ENCODE assay signal across 27 mouse cellular contexts in genomic region chr3:155994044-155994443, GRCm38 (mm10).
DNase-seq lines count a peak whose midpoint lies in the region; ATAC-seq and TF ChIP-seq lines count a peak whose summit lies in the region.
"Had no signal": no experiment of that assay in that cellular context is flagged by ENCODE, and none has a peak within 500 bp of the region (broad histone marks: within the 10 kb centered on the region; RNA-seq: fewer than 3 reads in every experiment).

No protein-coding gene starts in this region.

- no peaks in the 10 kb centered on the region for H3K27me3 ChIP-seq in limb, embryonic 12.5 days
- no peaks in the 10 kb centered on the region for H3K27me3 ChIP-seq in limb, embryonic 10.5 days (ENCODE audit: low read depth, poor library complexity, severe bottlenecking)
- no peaks in the 10 kb centered on the region for H3K27me3 ChIP-seq in lung, postnatal 0 days (replicated peaks; ENCODE audit: insufficient read depth, low read length)
- H3K27me3 ChIP-seq in intestine, embryonic 14.5 days (replicated peaks; ENCODE audit: control insufficient read depth, insufficient read depth, low read length): no peaks in the 10 kb centered on the region
- H3K27me3 ChIP-seq: forebrain, embryonic 13.5 days; heart, embryonic 15.5 days; hindbrain, embryonic 12.5 days; midbrain, embryonic 12.5 days; neural tube, embryonic 13.5 days had no signal

- H3K4me2 ChIP-seq in limb, embryonic 12.5 days: no peak overlapping the region
- H3K4me2 ChIP-seq in lung, postnatal 0 days (replicated peaks; ENCODE audit: low read depth, low read length): no peak overlapping the region
- H3K4me2 ChIP-seq in intestine, embryonic 14.5 days (ENCODE audit: low read length): no peak overlapping the region
- H3K4me2 ChIP-seq: forebrain, embryonic 13.5 days; heart, embryonic 15.5 days; hindbrain, embryonic 12.5 days; midbrain, embryonic 12.5 days; neural tube, embryonic 13.5 days had no signal

- no peak for TF ChIP-seq EP300 in lung, postnatal 0 days (IDR thresholded peaks at IDR 0.05)

- H3K9me3 ChIP-seq in limb, embryonic 12.5 days: no peaks in the 10 kb centered on the region
- H3K9me3 ChIP-seq in limb, embryonic 10.5 days (replicated peaks): no peaks in the 10 kb centered on the region
- no peaks in the 10 kb centered on the region for H3K9me3 ChIP-seq in lung, postnatal 0 days (ENCODE audit: low read length)
- H3K9me3 ChIP-seq in intestine, embryonic 14.5 days (ENCODE audit: control insufficient read depth, low read length): no peaks in the 10 kb centered on the region
- H3K9me3 ChIP-seq: forebrain, embryonic 13.5 days; heart, embryonic 10.5 days; heart, embryonic 15.5 days; hindbrain, embryonic 12.5 days; midbrain, embryonic 12.5 days; neural tube, embryonic 13.5 days had no signal

- no peaks in the 10 kb centered on the region for H3K36me3 ChIP-seq in limb, embryonic 12.5 days
- no peaks in the 10 kb centered on the region for H3K36me3 ChIP-seq in limb, embryonic 10.5 days
- H3K36me3 ChIP-seq in lung, postnatal 0 days (ENCODE audit: insufficient read depth, low read length): no peaks in the 10 kb centered on the region
- no peaks in the 10 kb centered on the region for H3K36me3 ChIP-seq in intestine, embryonic 14.5 days (ENCODE audit: control insufficient read depth, insufficient read depth, low read length)
- H3K36me3 ChIP-seq: heart, embryonic 10.5 days; heart, embryonic 15.5 days; hindbrain, embryonic 12.5 days; midbrain, embryonic 12.5 days; neural tube, embryonic 13.5 days had no signal

- TF ChIP-seq CTCF in lung, postnatal 0 days (IDR thresholded peaks at IDR 0.05): no peak

- no peak overlapping the region for H3K9ac ChIP-seq in limb, embryonic 12.5 days (replicated peaks)
- H3K9ac ChIP-seq in lung, postnatal 0 days (replicated peaks; ENCODE audit: low read depth): no peak overlapping the region
- H3K9ac ChIP-seq in intestine, embryonic 14.5 days (ENCODE audit: low read length): no peak overlapping the region
- H3K9ac ChIP-seq: forebrain, embryonic 13.5 days; heart, embryonic 15.5 days; hindbrain, embryonic 12.5 days; liver, postnatal 0 days; midbrain, embryonic 12.5 days; neural tube, embryonic 13.5 days had no signal

- ATAC-seq in limb, embryonic 12.5 days (ENCODE audit: insufficient number of reproducible peaks, insufficient read depth, low FRiP score, low TSS enrichment, low read depth): peak; percentile 84; the same call in 1 of the 2 replicates
- no peak for ATAC-seq in lung, postnatal 0 days
- ATAC-seq in intestine, embryonic 14.5 days (replicated peaks; ENCODE audit: low FRiP score, low TSS enrichment, low read depth): peak; percentile 83
- ATAC-seq in megakaryocyte, adult 5-6 weeks (ENCODE audit: poor library complexity, severe bottlenecking): no peak
- ATAC-seq: forebrain, embryonic 13.5 days; hindbrain, postnatal 0 days; liver, postnatal 0 days had no signal

- H3K27ac ChIP-seq in limb, embryonic 12.5 days: no peak overlapping the region
- H3K27ac ChIP-seq in limb, embryonic 10.5 days: no peak overlapping the region
- no peak overlapping the region for H3K27ac ChIP-seq in lung, postnatal 0 days (ENCODE audit: low read length)
- no peak overlapping the region for H3K27ac ChIP-seq in intestine, embryonic 14.5 days (ENCODE audit: low read depth)
- H3K27ac ChIP-seq: forebrain, embryonic 13.5 days; heart, embryonic 10.5 days; heart, embryonic 15.5 days; hindbrain, embryonic 12.5 days; hindbrain, postnatal 0 days; midbrain, embryonic 12.5 days; neural tube, embryonic 13.5 days had no signal

- no peak overlapping the region for H3K4me3 ChIP-seq in limb, embryonic 12.5 days (replicated peaks)
- no peak overlapping the region for H3K4me3 ChIP-seq in limb, embryonic 10.5 days
- no peak overlapping the region for H3K4me3 ChIP-seq in lung, postnatal 0 days (ENCODE audit: low read depth, low read length)
- no peak overlapping the region for H3K4me3 ChIP-seq in intestine, embryonic 14.5 days (ENCODE audit: low read depth, low read length)
- H3K4me3 ChIP-seq: forebrain, embryonic 13.5 days; heart, embryonic 10.5 days; heart, embryonic 15.5 days; hindbrain, embryonic 12.5 days; midbrain, embryonic 12.5 days; neural tube, embryonic 13.5 days had no signal

- no peak for DNase-seq in limb, embryonic 10.5 days (ENCODE audit: low spot score)
- peak; percentile 6 for DNase-seq in lung, postnatal 0 days (ENCODE audit: low spot score)
- DNase-seq in lung, postnatal 4 days: no peak
- peak; percentile 62 for DNase-seq in intestine, embryonic 14.5 days (ENCODE audit: low spot score)
- DNase-seq in mesoderm, embryonic 11.5 days (ENCODE audit: low read depth, low spot score): peak; percentile 2
- no peak for DNase-seq in MN1 (ENCODE audit: low spot score)
- DNase-seq: adrenal gland, postnatal 25 days; cerebellum, adult 2 months; cerebellum, postnatal 14 days; gastrocnemius, postnatal 25 days; heart, adult 11 months; kidney, adult 2 months; kidney, postnatal 10 days; layer of hippocampus, postnatal 36 days; left cerebral cortex, postnatal 4 days; liver, postnatal 0 days; right cerebral cortex, postnatal 14 days; thymus, postnatal 4 days had no signal

- 22% methylated on average over 2 of the region's 2 CpGs for WGBS in limb, embryonic 12.5 days
- 62% methylated on average over 2 of the region's 2 CpGs for WGBS in limb, embryonic 10.5 days
- WGBS in lung, postnatal 0 days: 27% methylated on average over 2 of the region's 2 CpGs
- WGBS in intestine, embryonic 14.5 days: 9% methylated on average over 2 of the region's 2 CpGs

- H3K4me1 ChIP-seq in limb, embryonic 12.5 days (replicated peaks): 0 out of 2 replicates have a peak, but pooled peaks cover 3% of the 10 kb centered on the region
- H3K4me1 ChIP-seq in limb, embryonic 10.5 days: no peaks in the 10 kb centered on the region
- H3K4me1 ChIP-seq in lung, postnatal 0 days (ENCODE audit: insufficient read depth, low read depth, low read length): no peaks in the 10 kb centered on the region
- peaks cover 18% of the 10 kb centered on the region; the same call in 1 of the 2 replicates for H3K4me1 ChIP-seq in intestine, embryonic 14.5 days (replicated peaks; ENCODE audit: control insufficient read depth, insufficient read depth, low read length)
- H3K4me1 ChIP-seq: forebrain, embryonic 13.5 days; heart, embryonic 10.5 days; heart, embryonic 15.5 days; hindbrain, embryonic 12.5 days; midbrain, embryonic 12.5 days; neural tube, embryonic 13.5 days had no signal

Comparison
In these comparisons a context has a peak if more than half of its experiments do, and no peak if none do; other contexts are left out.
1. DNase-seq: peak in lung, postnatal 0 days (single experiment), intestine, embryonic 14.5 days (single experiment) and mesoderm, embryonic 11.5 days (single experiment); none in limb, embryonic 10.5 days (single experiment), lung, postnatal 4 days (0 of 2) and MN1 (single experiment).
2. ATAC-seq: peak in limb, embryonic 12.5 days (single experiment) and intestine, embryonic 14.5 days (single experiment); none in lung, postnatal 0 days (single experiment) and megakaryocyte, adult 5-6 weeks (single experiment).